17 mouse cellular contexts compared by ENCODE assay signal in genomic region chr5:125467261-125467660, GRCm38 (mm10). TPM values are rescaled to one million over a fixed set of nuclear protein-coding genes. Genes with fewer than 3 reads are reported as not detected.
DNase-seq lines count a peak whose midpoint lies in the region; ATAC-seq lines count a peak whose summit lies in the region.
"Had no signal": no experiment of that assay in that cellular context is flagged by ENCODE, and none has a peak within 500 bp of the region (broad histone marks: within the 10 kb centered on the region; RNA-seq: fewer than 3 reads in every experiment).

No protein-coding gene starts in this region.

- no peak overlapping the region for H3K27ac ChIP-seq in kidney, embryonic 14.5 days (ENCODE audit: low read depth, low read length)
- H3K27ac ChIP-seq in brown adipose tissue, adult 24 weeks (replicated peaks; ENCODE audit: low read depth, low read length), result peak overlapping the region; percentile 59
- peak overlapping the region; percentile 44 for H3K27ac ChIP-seq in liver, embryonic 16.5 days (ENCODE audit: low read length)
- H3K27ac ChIP-seq: embryonic facial prominence, embryonic 13.5 days; limb, embryonic 13.5 days; lung, embryonic 15.5 days had no signal

- no peak for ATAC-seq in kidney, embryonic 14.5 days (ENCODE audit: low FRiP score, low TSS enrichment)
- ATAC-seq in liver, embryonic 16.5 days (ENCODE audit: low read depth), result no peak
- ATAC-seq: inflammation-experienced regulatory T-cells, adult 6 months had no signal

- 86% methylated on average over 14 of the region's 14 CpGs for WGBS in kidney, embryonic 14.5 days
- WGBS in liver, embryonic 16.5 days (ENCODE audit: insufficient replicate concordance), result 80% methylated on average over 14 of the region's 14 CpGs

- no peaks in the 10 kb centered on the region for H3K9me3 ChIP-seq in kidney, embryonic 14.5 days (ENCODE audit: control insufficient read depth, low read length)
- H3K9me3 ChIP-seq in liver, embryonic 16.5 days (replicated peaks; ENCODE audit: control insufficient read depth, low read length), result no peaks in the 10 kb centered on the region
- H3K9me3 ChIP-seq: embryonic facial prominence, embryonic 13.5 days; limb, embryonic 13.5 days; lung, embryonic 15.5 days had no signal

- no peak overlapping the region for H3K4me2 ChIP-seq in kidney, embryonic 14.5 days (replicated peaks; ENCODE audit: low read depth, low read length)
- H3K4me2 ChIP-seq in liver, embryonic 16.5 days (ENCODE audit: low read depth, low read length), result no peak overlapping the region
- H3K4me2 ChIP-seq: embryonic facial prominence, embryonic 13.5 days; limb, embryonic 13.5 days; lung, embryonic 15.5 days had no signal

- no peaks in the 10 kb centered on the region for H3K36me3 ChIP-seq in kidney, embryonic 14.5 days (ENCODE audit: control insufficient read depth, insufficient read depth, low read length)
- no peaks in the 10 kb centered on the region for H3K36me3 ChIP-seq in liver, embryonic 16.5 days (ENCODE audit: control insufficient read depth, insufficient read depth)
- H3K36me3 ChIP-seq: embryonic facial prominence, embryonic 13.5 days; limb, embryonic 13.5 days; lung, embryonic 15.5 days had no signal

- peak; percentile 94 for DNase-seq in kidney, adult 11 months
- DNase-seq in kidney, adult 8-10 months, result peak; percentile 92 to 94
- no peak for DNase-seq in heart, adult 11 months
- no peak for DNase-seq in cerebellum, adult 11-12 months
- DNase-seq: cerebellum, adult 9-11 months; heart, adult 18-20 months; heart, postnatal 4 days; layer of hippocampus, adult 9-11 months; midbrain, embryonic 14.5 days; thymus, adult 18-20 months had no signal

- peaks cover 4% of the 10 kb centered on the region; the same call in 1 of the 2 replicates for H3K4me1 ChIP-seq in kidney, embryonic 14.5 days (ENCODE audit: control insufficient read depth, insufficient read depth, low read length)
- no peaks in the 10 kb centered on the region for H3K4me1 ChIP-seq in brown adipose tissue, adult 24 weeks (ENCODE audit: control insufficient read depth, insufficient read depth, insufficient read length, low read length)
- peaks cover 16% of the 10 kb centered on the region for H3K4me1 ChIP-seq in liver, embryonic 16.5 days (ENCODE audit: control insufficient read depth, low read depth, low read length)

- H3K4me3 ChIP-seq in kidney, embryonic 14.5 days (ENCODE audit: low read length), result no peak overlapping the region
- no peak overlapping the region for H3K4me3 ChIP-seq in brown adipose tissue, adult 24 weeks (ENCODE audit: insufficient read depth, low read depth, low read length)
- no peak overlapping the region for H3K4me3 ChIP-seq in liver, embryonic 16.5 days (ENCODE audit: low read depth, low read length)
- H3K4me3 ChIP-seq: embryonic facial prominence, embryonic 13.5 days; limb, embryonic 13.5 days; lung, embryonic 15.5 days had no signal

- no peaks in the 10 kb centered on the region for H3K27me3 ChIP-seq in kidney, embryonic 14.5 days (ENCODE audit: control insufficient read depth, insufficient read depth, low read length)
- no peaks in the 10 kb centered on the region for H3K27me3 ChIP-seq in liver, embryonic 16.5 days (ENCODE audit: control insufficient read depth, insufficient read depth, low read depth, low read length)
- H3K27me3 ChIP-seq: embryonic facial prominence, embryonic 13.5 days; limb, embryonic 13.5 days; lung, embryonic 15.5 days had no signal

- H3K9ac ChIP-seq in kidney, embryonic 14.5 days (ENCODE audit: low read depth, low read length), result no peak overlapping the region
- H3K9ac ChIP-seq in liver, embryonic 16.5 days (ENCODE audit: low read depth, low read length), result no peak overlapping the region
- H3K9ac ChIP-seq: embryonic facial prominence, embryonic 13.5 days; limb, embryonic 13.5 days; lung, embryonic 15.5 days had no signal

RNA-seq across cellular contexts. Expression of gene Aacs, which starts 8.4 kb away (rescaled TPM):
- 21.0 and 36.6 TPM in 2 replicates for polyA plus RNA-seq in kidney, embryonic 14.5 days (2014; fragmentation: Nextera tagmentation; extraction: Ambion mirVana)
- 151 and 265 TPM in 2 replicates for polyA plus RNA-seq in brown adipose tissue, adult 24 weeks (2012; ENCODE audit: insufficient read depth, insufficient read length, missing spikeins)
- polyA plus RNA-seq in liver, embryonic 16.5 days (2015; fragmentation: Nextera tagmentation; extraction: Ambion mirVana), result 16.6 and 20.6 TPM in 2 replicates

RNA-seq across cellular contexts. Expression of gene Bri3bp, which starts 25.9 kb away (rescaled TPM):
- 29.6 and 39.8 TPM in 2 replicates for polyA plus RNA-seq in kidney, embryonic 14.5 days (2014; fragmentation: Nextera tagmentation; extraction: Ambion mirVana)
- 15.4 and 19.5 TPM in 2 replicates for polyA plus RNA-seq in brown adipose tissue, adult 24 weeks (2012; ENCODE audit: insufficient read depth, insufficient read length, missing spikeins)
- polyA plus RNA-seq in liver, embryonic 16.5 days (2015; fragmentation: Nextera tagmentation; extraction: Ambion mirVana), result 18.4 and 20.3 TPM in 2 replicates

RNA-seq across cellular contexts. Expression of gene Dhx37, which starts 33.3 kb away (rescaled TPM):
- polyA plus RNA-seq in kidney, embryonic 14.5 days (2014; fragmentation: Nextera tagmentation; extraction: Ambion mirVana), result 7.7 and 14.4 TPM in 2 replicates
- 5.0 and 16.9 TPM in 2 replicates for polyA plus RNA-seq in brown adipose tissue, adult 24 weeks (2012; ENCODE audit: insufficient read depth, insufficient read length, missing spikeins)
- polyA plus RNA-seq in liver, embryonic 16.5 days (2015; fragmentation: Nextera tagmentation; extraction: Ambion mirVana), result 4.0 and 4.2 TPM in 2 replicates

Comparison
In these comparisons a context has a peak if more than half of its experiments do, and no peak if none do; other contexts are left out.
1. DNase-seq: peak in kidney, adult 11 months (single experiment) and kidney, adult 8-10 months (2 of 2); none in heart, adult 11 months (single experiment) and cerebellum, adult 11-12 months (single experiment).